Mouse (Mus musculus) liver, embryonic 16.5 days (tissue): ENCODE results near the gene Shisa7. TPM values are rescaled to one million over a fixed set of nuclear protein-coding genes. Genes with fewer than 3 reads are reported as not detected.
"Not testable (repeated sequence)": the region's sequence is repeated elsewhere in the genome, so short reads cannot be mapped to it uniquely, and the experiment has no call there.

Experiments
- ATAC-seq: fragments of 200-750 bp; cut with Nextera tagmentation; 2 replicates; pipeline ENCODE4 v1.8.0; 2017; ENCODE audit warnings: low read depth, mild to moderate bottlenecking, moderate number of reproducible peaks, moderate library complexity
- H3K27ac ChIP-seq: fragments of 300-500 bp; sonication (generic); 2 replicates; pipeline ENCODE4 v1.5.1; 2014; ENCODE audit warnings: mild to moderate bottlenecking, low read length
- H3K27me3 ChIP-seq: fragments of 300-500 bp; sonication (generic); 2 replicates; pipeline ENCODE4 v1.6.1; 2014; ENCODE audit warnings: low read depth, low read length, mixed read lengths; ENCODE audit not compliant: control insufficient read depth, insufficient read depth
- H3K36me3 ChIP-seq: fragments of 300-500 bp; sonication (generic); 2 replicates; pipeline ENCODE4 v1.6.1; 2014; ENCODE audit warnings: mild to moderate bottlenecking; ENCODE audit not compliant: control insufficient read depth, insufficient read depth
- H3K4me1 ChIP-seq: fragments of 300-500 bp; sonication (generic); 2 replicates; pipeline ENCODE4 v1.6.1; 2014; ENCODE audit warnings: low read depth, low read length, mixed read lengths; ENCODE audit not compliant: control insufficient read depth
- H3K4me2 ChIP-seq: fragments of 300-500 bp; sonication (generic); 2 replicates; pipeline ENCODE4 v1.6.1; 2014; ENCODE audit warnings: low read depth, low read length, mixed read lengths
- H3K4me3 ChIP-seq: fragments of 300-500 bp; sonication (generic); 2 replicates; pipeline ENCODE4 v1.5.1; 2014; ENCODE audit warnings: low read depth, mild to moderate bottlenecking, low read length
- H3K9ac ChIP-seq: fragments of 300-500 bp; sonication (generic); 2 replicates; pipeline ENCODE4 v1.6.1; 2014; ENCODE audit warnings: low read depth, low read length
- H3K9me3 ChIP-seq: fragments of 300-500 bp; sonication (generic); replicated peaks from 2 replicates; pipeline ENCODE4 v1.6.1; 2016; ENCODE audit warnings: low read length; ENCODE audit not compliant: control insufficient read depth
- WGBS: fragments of 180-500 bp; shearing (Covaris S2); extraction: QIAGEN DNeasy Blood & Tissue Kit; methylation state at CpG from one replicate; pipeline ENCODE4 v1.1.7; 2014; ENCODE audit not compliant: insufficient replicate concordance; 5-methylcytosine and 5-hydroxymethylcytosine counted together
- polyA plus RNA-seq: library from polyadenylated mRNA; unstranded; fragments of >200 nt; fragmentation: Nextera tagmentation; extraction: Ambion mirVana; gene quantifications from 2 replicates; pipeline ENCODE4 v1.2.1, GENCODE M21; 2015

The Shisa7 gene
- polyA plus RNA-seq, 1 experiment from 2014 or later: not detected

DNA sequence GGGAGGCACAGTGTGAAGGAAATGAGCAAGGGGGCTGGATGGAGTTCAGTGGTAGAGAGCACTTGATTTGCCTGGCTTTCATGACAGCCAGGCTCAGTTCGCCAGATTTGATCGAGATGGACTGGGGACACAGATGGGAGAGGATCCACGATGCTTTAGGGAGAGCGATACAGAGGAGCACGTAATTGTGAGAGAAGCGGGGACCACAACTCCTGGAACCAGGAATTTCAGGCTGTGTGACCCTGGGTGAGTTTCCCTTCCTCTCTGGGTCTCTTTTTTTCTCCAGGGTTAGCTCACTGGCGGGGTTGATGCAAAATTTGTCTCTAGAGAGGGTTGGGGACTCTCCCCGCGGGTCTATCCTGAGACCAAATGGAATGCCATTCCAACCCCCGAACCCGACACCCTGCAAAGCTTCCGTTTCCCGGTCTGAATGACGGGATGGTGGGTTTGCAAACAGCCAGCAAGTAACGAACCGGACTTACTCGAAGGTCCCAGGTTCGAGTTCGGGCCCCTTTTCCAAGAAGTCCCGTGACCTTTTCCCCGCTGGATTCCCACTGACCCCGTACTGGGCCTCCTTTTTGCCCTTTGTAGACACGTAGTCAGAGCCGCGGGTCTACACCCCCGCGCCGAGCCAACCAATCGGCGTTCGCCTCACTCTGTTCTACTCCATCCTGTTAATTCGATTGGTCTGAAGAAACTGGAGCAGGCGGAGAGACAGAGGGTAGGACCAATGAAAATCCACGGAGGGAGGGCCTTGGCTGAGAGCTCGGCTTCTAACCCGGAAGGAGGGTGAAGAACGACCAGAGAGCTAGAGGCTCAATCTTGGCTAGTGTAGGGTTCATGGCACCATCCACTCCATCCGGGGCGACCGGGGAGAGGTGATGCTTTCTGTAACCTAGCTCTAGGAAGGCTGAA lies 21.3 kb upstream of the Shisa7 start:
- no peaks in the 10 kb centered on the region for H3K27me3 ChIP-seq
- no peaks in the 10 kb centered on the region for H3K36me3 ChIP-seq
- H3K9ac ChIP-seq: peak overlapping the region; percentile 78
- H3K4me2 ChIP-seq: peak overlapping the region; percentile 63
- 5% methylated on average over 40 of the region's 40 CpGs for WGBS
- no peaks in the 10 kb centered on the region for H3K9me3 ChIP-seq
- peak overlapping the region; percentile 43 for H3K27ac ChIP-seq
- ATAC-seq: peak; percentile 100
- H3K4me3 ChIP-seq: peak overlapping the region; percentile 71
- peaks cover 6% of the 10 kb centered on the region for H3K4me1 ChIP-seq

DNA sequence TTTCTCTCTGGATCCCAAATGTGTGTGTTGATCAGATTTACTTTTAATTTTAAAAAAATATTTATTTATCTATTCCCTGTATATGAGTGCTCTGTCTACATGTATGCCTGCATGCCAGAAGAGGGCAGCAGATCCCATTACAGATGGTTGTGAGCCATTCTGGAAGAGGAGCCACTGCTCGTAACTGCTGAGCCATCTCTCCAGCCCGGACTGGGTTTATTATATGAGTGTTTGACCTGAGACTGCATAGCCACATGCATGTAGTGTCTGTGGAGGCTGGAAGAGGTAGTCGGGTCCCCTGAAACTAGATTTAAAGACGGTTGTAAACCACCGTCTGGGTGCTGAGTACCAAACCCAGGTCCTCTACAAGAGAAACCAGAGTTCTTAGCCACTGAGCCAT lies 20.6 kb upstream of the Shisa7 start:
- Histone ChIP-seq H3K4me2 (peak overlapping the region; percentile 54), H3K36me3 (no peaks in the 10 kb centered on the region), H3K27me3 (no peaks in the 10 kb centered on the region), H3K9ac (no peak overlapping the region; the same call in 1 of the 2 replicates), H3K9me3 (no peaks in the 10 kb centered on the region), H3K27ac (no peak overlapping the region), H3K4me1 (peaks cover 6% of the 10 kb centered on the region), H3K4me3 (peak overlapping the region; percentile 71)
- ATAC-seq: no peak
- 58% methylated on average over 5 of the region's 5 CpGs for WGBS

DNA sequence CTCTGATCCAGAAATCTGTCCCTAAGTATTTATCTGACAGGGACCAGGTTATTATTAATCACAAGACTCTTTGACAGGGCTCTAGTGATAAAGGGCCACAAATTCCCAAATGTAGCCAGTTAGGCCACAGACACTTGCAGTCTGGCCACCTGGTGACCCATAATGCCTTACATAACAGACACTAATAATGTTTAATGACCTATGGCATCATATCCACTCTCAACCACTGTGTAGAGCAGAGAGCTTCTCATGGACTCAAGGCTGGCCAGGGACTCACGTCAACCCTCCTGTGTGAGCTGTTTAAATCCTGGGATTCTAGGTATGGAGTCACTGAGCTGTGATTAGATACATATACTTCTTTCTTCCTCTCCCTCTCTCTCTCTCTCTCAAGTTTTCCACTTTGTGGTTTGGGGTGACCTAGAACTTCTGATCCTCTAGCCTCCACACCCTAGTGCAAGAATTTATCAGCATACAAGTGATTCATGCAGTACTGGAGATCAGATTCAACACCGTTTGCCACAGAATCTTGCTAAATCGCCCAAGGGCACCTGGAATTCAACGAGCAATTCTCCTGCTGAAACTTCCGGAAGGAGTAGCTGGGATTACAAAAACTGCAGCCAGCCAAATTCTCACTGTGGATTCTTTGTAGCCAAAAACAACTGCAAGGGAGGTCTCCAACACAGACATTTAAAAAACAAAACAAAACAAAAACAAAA lies 19.8 kb upstream of the Shisa7 start:
- peaks cover 6% of the 10 kb centered on the region for H3K4me1 ChIP-seq
- H3K9ac ChIP-seq: no peak overlapping the region
- H3K36me3 ChIP-seq: no peaks in the 10 kb centered on the region
- 65% methylated on average over 5 of the region's 5 CpGs for WGBS
- no peak for ATAC-seq
- no peaks in the 10 kb centered on the region for H3K9me3 ChIP-seq
- H3K4me2 ChIP-seq: no peak overlapping the region
- no peak overlapping the region for H3K4me3 ChIP-seq
- no peaks in the 10 kb centered on the region for H3K27me3 ChIP-seq
- no peak overlapping the region for H3K27ac ChIP-seq

DNA sequence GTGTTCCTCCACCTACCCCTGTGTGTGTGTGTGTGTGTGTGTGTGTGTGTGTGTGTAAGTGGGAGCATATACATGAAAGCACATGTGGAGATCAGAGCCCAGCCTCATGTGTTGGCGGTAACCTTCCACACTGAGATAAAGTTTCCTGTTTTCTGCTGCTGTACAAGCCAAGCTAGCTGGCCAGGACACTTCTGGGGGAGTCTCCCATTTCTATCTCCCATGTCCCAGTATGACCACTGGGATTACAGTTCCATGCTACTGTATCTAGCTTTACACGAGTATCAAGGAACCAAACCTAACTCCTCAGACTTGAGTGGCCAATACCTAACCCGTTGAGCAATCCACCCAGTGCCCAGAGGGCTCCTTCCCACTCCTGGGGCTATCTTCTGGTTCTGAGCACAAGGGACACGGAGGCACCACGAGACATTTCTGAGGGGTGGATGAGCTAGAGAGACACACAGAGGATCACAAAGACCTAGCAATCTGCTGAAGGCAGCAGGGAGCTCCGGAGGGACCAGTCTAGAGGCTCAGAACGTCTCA lies 19.1 kb upstream of the Shisa7 start:
- no peaks in the 10 kb centered on the region for H3K9me3 ChIP-seq
- WGBS: 57% methylated on average over 7 of the region's 7 CpGs
- H3K4me3 ChIP-seq: no peak overlapping the region
- no peak for ATAC-seq
- H3K4me2 ChIP-seq: no peak overlapping the region
- H3K27ac ChIP-seq: no peak overlapping the region
- H3K27me3 ChIP-seq: no peaks in the 10 kb centered on the region
- no peak overlapping the region for H3K9ac ChIP-seq
- H3K4me1 ChIP-seq: peaks cover 6% of the 10 kb centered on the region
- H3K36me3 ChIP-seq: no peaks in the 10 kb centered on the region

DNA sequence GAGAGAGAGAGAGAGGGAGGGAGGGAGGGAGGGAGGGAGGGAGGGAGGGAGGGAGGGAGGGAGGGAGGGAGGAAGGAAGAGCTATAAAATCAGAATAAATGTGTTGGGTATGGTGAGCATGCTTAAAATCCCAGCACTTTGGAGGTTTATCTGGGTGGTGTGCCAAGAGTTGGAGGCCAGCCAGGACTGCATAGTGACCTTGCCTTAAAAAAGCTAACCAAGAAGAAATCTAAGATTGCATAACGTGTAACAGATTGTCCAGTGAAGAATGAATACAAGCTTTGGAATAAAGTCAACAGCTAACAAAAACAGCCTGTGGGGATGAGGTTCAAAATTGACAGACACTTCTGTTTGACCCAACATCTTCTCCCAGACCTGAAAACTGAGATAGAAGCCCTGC lies 18.5 kb upstream of the Shisa7 start:
- no peak overlapping the region for H3K27ac ChIP-seq

DNA sequence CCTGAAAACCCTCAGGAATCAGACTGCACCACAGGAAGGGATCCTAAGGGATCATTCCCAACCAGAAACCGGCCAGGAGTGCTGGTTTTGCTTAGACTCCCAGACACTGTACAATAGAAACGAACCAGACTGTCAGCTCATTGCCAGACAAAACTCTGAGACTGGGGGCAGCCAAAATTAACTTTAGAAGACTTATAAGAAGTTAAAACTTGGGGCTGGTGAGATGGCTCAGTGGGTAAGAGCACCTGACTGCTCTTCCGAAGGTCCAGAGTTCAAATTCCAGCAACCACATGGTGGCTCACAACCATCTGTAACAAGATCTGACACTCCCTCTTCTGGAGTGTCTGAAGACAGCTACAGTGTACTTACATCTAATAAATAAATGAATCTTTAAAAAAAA lies 16.4 kb upstream of the Shisa7 start:
- H3K9ac ChIP-seq, H3K27ac ChIP-seq, H3K36me3 ChIP-seq, H3K4me3 ChIP-seq, H3K27me3 ChIP-seq, ATAC-seq, H3K9me3 ChIP-seq, H3K4me2 ChIP-seq, H3K4me1 ChIP-seq: not testable (repeated sequence)
- WGBS: 50% methylated on average over 3 of the region's 3 CpGs

More for the DNA sequence above, 18.5 kb upstream of the Shisa7 start:
- H3K4me1 ChIP-seq: peaks cover 6% of the 10 kb centered on the region
- H3K27me3 ChIP-seq: no peaks in the 10 kb centered on the region
- H3K4me2 ChIP-seq: no peak overlapping the region
- H3K9me3 ChIP-seq: no peaks in the 10 kb centered on the region
- no peaks in the 10 kb centered on the region for H3K36me3 ChIP-seq
- ATAC-seq: no peak
- H3K9ac ChIP-seq: no peak overlapping the region
- H3K4me3 ChIP-seq: no peak overlapping the region
- WGBS: 38% methylated on average over 1 of the region's 1 CpGs

DNA sequence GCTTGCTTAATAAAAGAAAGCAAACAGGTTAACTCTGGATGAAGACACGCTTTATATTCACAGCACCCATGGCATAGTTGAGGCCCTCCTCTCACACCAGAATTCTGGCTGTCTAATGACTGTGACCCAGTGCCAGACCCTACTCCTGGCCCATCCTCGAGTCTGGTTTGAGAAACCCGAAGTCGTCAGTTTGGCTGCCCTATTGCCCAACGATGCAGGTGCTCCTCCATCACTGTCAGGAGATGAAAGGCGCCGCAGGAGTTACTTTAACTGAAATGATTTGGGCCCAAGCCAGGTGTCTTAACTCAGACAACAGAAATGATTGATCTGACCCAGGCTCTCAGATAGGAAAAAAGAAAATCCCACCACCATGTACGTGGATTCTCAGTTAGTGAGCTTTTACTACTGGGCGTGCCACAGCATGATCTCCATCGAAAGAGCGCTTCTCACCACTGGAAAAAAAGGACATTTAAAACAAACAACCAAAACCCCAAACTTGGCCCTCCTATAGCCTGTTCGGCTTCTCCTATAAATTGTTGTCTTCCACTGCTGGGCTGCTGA lies 15.0 kb upstream of the Shisa7 start:
- 59% methylated on average over 12 of the region's 12 CpGs for WGBS
- Histone ChIP-seq H3K27me3 (no peaks in the 10 kb centered on the region), H3K4me3 (no peak overlapping the region), H3K9me3 (no peaks in the 10 kb centered on the region), H3K36me3 (no peaks in the 10 kb centered on the region), H3K9ac (no peak overlapping the region), H3K4me1 (no peaks in the 10 kb centered on the region; the same call in 1 of the 2 replicates), H3K27ac (no peak overlapping the region), H3K4me2 (no peak overlapping the region)
- ATAC-seq: no peak

DNA sequence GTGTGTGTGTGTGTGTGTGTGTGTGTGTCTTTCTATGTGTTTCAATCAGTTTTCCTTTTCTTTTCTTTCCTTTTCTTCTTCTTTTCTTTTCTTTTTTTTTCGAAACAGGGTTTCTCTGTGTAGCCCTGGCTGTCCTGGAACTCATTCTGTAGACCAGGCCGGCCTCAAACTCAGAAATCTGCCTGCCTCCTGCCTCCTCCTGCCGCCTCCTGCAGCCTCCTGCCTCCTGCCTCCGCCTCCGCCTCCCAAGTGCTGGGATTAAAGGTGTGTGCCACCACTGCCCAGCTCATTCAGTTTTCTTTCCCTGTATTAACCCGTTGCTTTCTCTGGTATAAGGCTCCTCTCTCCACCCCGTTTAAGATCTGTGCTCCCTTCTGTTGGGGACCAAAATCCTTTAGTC lies 12.8 kb upstream of the Shisa7 start:
- ATAC-seq: no peak
- no peak overlapping the region for H3K27ac ChIP-seq
- no peak overlapping the region for H3K4me3 ChIP-seq
- no peaks in the 10 kb centered on the region for H3K9me3 ChIP-seq
- no peak overlapping the region for H3K9ac ChIP-seq
- 50% methylated on average over 7 of the region's 7 CpGs for WGBS
- H3K4me2 ChIP-seq: no peak overlapping the region
- H3K27me3 ChIP-seq: no peaks in the 10 kb centered on the region
- H3K4me1 ChIP-seq: no peaks in the 10 kb centered on the region
- no peaks in the 10 kb centered on the region for H3K36me3 ChIP-seq
